Mouse (Mus musculus) liver, embryonic 13.5 days (tissue): ENCODE measurements at regions not wholly inside any gene's neighbourhood (a gene's known extent, or its start where the extent isn't known, plus 50 kb on each side); places are given as distances from the start of the nearest gene placed in this dataset.

Experiments used
- ATAC-seq: fragments of 200-750 bp; cut with Nextera tagmentation; 2 replicates; pipeline ENCODE4 v1.8.0; 2017; ENCODE audit warnings: low read depth, mild to moderate bottlenecking, moderate number of reproducible peaks, moderate library complexity
- DNase-seq: peaks from one replicate; pipeline ENCODE4 v3.0.0; 2022
- H3K27ac ChIP-seq: fragments of 300-500 bp; sonication (generic); 2 replicates; pipeline ENCODE4 v1.5.1; 2015; ENCODE audit warnings: moderate library complexity, mild to moderate bottlenecking, inconsistent platforms
- H3K27me3 ChIP-seq: fragments of 300-500 bp; sonication (generic); 2 replicates; pipeline ENCODE4 v1.6.1; 2015; ENCODE audit warnings: mild to moderate bottlenecking, inconsistent platforms
- H3K36me3 ChIP-seq: fragments of 300-500 bp; sonication (generic); 2 replicates; pipeline ENCODE4 v1.6.1; 2015; ENCODE audit warnings: mild to moderate bottlenecking, inconsistent platforms
- H3K4me1 ChIP-seq: fragments of 300-500 bp; sonication (generic); replicated peaks from 2 replicates; pipeline ENCODE4 v1.6.1; 2015; ENCODE audit warnings: inconsistent platforms
- H3K4me2 ChIP-seq: fragments of 300-500 bp; sonication (generic); 2 replicates; pipeline ENCODE4 v1.6.1; 2015; ENCODE audit warnings: inconsistent platforms, mild to moderate bottlenecking, moderate library complexity
- H3K4me3 ChIP-seq: fragments of 300-500 bp; sonication (generic); replicated peaks from 2 replicates; pipeline ENCODE4 v1.5.1; 2015; ENCODE audit warnings: mild to moderate bottlenecking, inconsistent platforms
- H3K9ac ChIP-seq: fragments of 300-500 bp; sonication (generic); 2 replicates; pipeline ENCODE4 v1.6.1; 2015; ENCODE audit warnings: mild to moderate bottlenecking, inconsistent platforms
- H3K9me3 ChIP-seq: fragments of 300-500 bp; sonication (generic); replicated peaks from 2 replicates; pipeline ENCODE4 v1.6.1; 2016; ENCODE audit warnings: inconsistent platforms
- WGBS: fragments of 180-500 bp; shearing (Covaris S2); methylation state at CpG from one replicate; pipeline ENCODE4 v1.1.7; 2015; ENCODE audit not compliant: insufficient replicate concordance; 5-methylcytosine and 5-hydroxymethylcytosine counted together

GRCm38 (mm10) chr9:79269646-79270213 lies 448.9 kb downstream of the Col12a1 start:
- Histone ChIP-seq H3K9ac (no peak overlapping the region), H3K9me3 (no peaks in the 10 kb centered on the region)
- ATAC-seq: no peak

GRCm38 (mm10) chr9:79270256-79270655 lies 448.4 kb downstream of the Col12a1 start:
- no peak overlapping the region for H3K4me2 ChIP-seq
- H3K27me3 ChIP-seq: no peaks in the 10 kb centered on the region
- H3K4me3 ChIP-seq: no peak overlapping the region
- no peaks in the 10 kb centered on the region for H3K4me1 ChIP-seq
- no peak for ATAC-seq
- 51% methylated on average over 2 of the region's 2 CpGs for WGBS
- no peak overlapping the region for H3K27ac ChIP-seq
- H3K9ac ChIP-seq: no peak overlapping the region
- H3K36me3 ChIP-seq: no peaks in the 10 kb centered on the region
- H3K9me3 ChIP-seq: no peaks in the 10 kb centered on the region
- no peak for DNase-seq

More at GRCm38 (mm10) chr9:79269646-79270213, 448.9 kb downstream of the Col12a1 start:
- Histone ChIP-seq H3K4me2 (no peak overlapping the region), H3K27me3 (no peaks in the 10 kb centered on the region), H3K27ac (no peak overlapping the region), H3K4me1 (no peaks in the 10 kb centered on the region), H3K36me3 (no peaks in the 10 kb centered on the region), H3K4me3 (no peak overlapping the region)
- DNase-seq: no peak
- WGBS: 75% methylated on average over 13 of the region's 13 CpGs

- DNase-seq: no peak
- Histone ChIP-seq H3K4me3 (no peak overlapping the region), H3K36me3 (no peaks in the 10 kb centered on the region), H3K9me3 (no peaks in the 10 kb centered on the region), H3K27me3 (no peaks in the 10 kb centered on the region), H3K27ac (no peak overlapping the region), H3K4me2 (no peak overlapping the region), H3K9ac (no peak overlapping the region), H3K4me1 (no peaks in the 10 kb centered on the region)
- ATAC-seq: no peak
- 54% methylated on average over 3 of the region's 3 CpGs for WGBS
Observed at GRCm38 (mm10) chr9:79287849-79288248, 430.8 kb downstream of the Col12a1 start.

- Histone ChIP-seq H3K9me3 (no peaks in the 10 kb centered on the region), H3K27me3 (no peaks in the 10 kb centered on the region), H3K36me3 (no peaks in the 10 kb centered on the region), H3K9ac (no peak overlapping the region), H3K4me2 (no peak overlapping the region), H3K4me3 (no peak overlapping the region), H3K4me1 (no peaks in the 10 kb centered on the region), H3K27ac (no peak overlapping the region)
- no peak for ATAC-seq
- WGBS: 46% methylated on average over 3 of the region's 3 CpGs
- DNase-seq: no peak
Observed at GRCm38 (mm10) chr9:79295306-79295705, 423.3 kb downstream of the Col12a1 start.

GRCm38 (mm10) chr9:79301580-79301979 lies 417.1 kb downstream of the Col12a1 start:
- Histone ChIP-seq H3K27me3 (no peaks in the 10 kb centered on the region), H3K36me3 (no peaks in the 10 kb centered on the region), H3K4me3 (no peak overlapping the region), H3K27ac (no peak overlapping the region), H3K4me1 (no peaks in the 10 kb centered on the region), H3K4me2 (no peak overlapping the region), H3K9me3 (no peaks in the 10 kb centered on the region), H3K9ac (no peak overlapping the region)
- DNase-seq (no peak), ATAC-seq (no peak)
- WGBS: 40% methylated on average over 3 of the region's 3 CpGs

GRCm38 (mm10) chr9:79310591-79310990 lies 408.0 kb downstream of the Col12a1 start:
- Histone ChIP-seq H3K27ac (no peak overlapping the region), H3K27me3 (no peaks in the 10 kb centered on the region), H3K4me3 (no peak overlapping the region), H3K9ac (no peak overlapping the region), H3K4me1 (no peaks in the 10 kb centered on the region), H3K9me3 (no peaks in the 10 kb centered on the region), H3K4me2 (no peak overlapping the region), H3K36me3 (no peaks in the 10 kb centered on the region)
- DNase-seq: no peak
- ATAC-seq: no peak
- WGBS: 62% methylated on average over 3 of the region's 3 CpGs

- Histone ChIP-seq H3K27ac (no peak overlapping the region), H3K36me3 (no peaks in the 10 kb centered on the region), H3K9me3 (no peaks in the 10 kb centered on the region), H3K4me1 (no peaks in the 10 kb centered on the region), H3K4me3 (no peak overlapping the region), H3K4me2 (no peak overlapping the region), H3K27me3 (no peaks in the 10 kb centered on the region), H3K9ac (no peak overlapping the region)
- DNase-seq: no peak
- ATAC-seq: no peak
Observed at GRCm38 (mm10) chr9:79317411-79317810, 401.2 kb downstream of the Col12a1 start.

GRCm38 (mm10) chr9:79346371-79347096 lies 372.1 kb downstream of the Col12a1 start:
- DNase-seq: no peak

GRCm38 (mm10) chr9:79392020-79392419 lies 326.6 kb downstream of the Col12a1 start:
- Histone ChIP-seq H3K4me1 (no peaks in the 10 kb centered on the region), H3K4me2 (no peak overlapping the region), H3K27me3 (no peaks in the 10 kb centered on the region), H3K9me3 (no peaks in the 10 kb centered on the region), H3K4me3 (no peak overlapping the region), H3K9ac (no peak overlapping the region), H3K36me3 (no peaks in the 10 kb centered on the region), H3K27ac (no peak overlapping the region)
- 67% methylated on average over 2 of the region's 2 CpGs for WGBS
- ATAC-seq: no peak
- DNase-seq: no peak

More at GRCm38 (mm10) chr9:79346371-79347096, 372.1 kb downstream of the Col12a1 start:
- ATAC-seq: no peak
- no peaks in the 10 kb centered on the region for H3K4me1 ChIP-seq
- no peak overlapping the region for H3K4me2 ChIP-seq
- WGBS: 69% methylated on average over 15 of the region's 15 CpGs
- no peaks in the 10 kb centered on the region for H3K27me3 ChIP-seq
- no peak overlapping the region for H3K4me3 ChIP-seq
- no peaks in the 10 kb centered on the region for H3K36me3 ChIP-seq
- no peaks in the 10 kb centered on the region; the same call in 1 of the 2 replicates for H3K9me3 ChIP-seq
- no peak overlapping the region for H3K9ac ChIP-seq
- H3K27ac ChIP-seq: no peak overlapping the region

- H3K4me3 ChIP-seq: no peak overlapping the region
- no peaks in the 10 kb centered on the region for H3K9me3 ChIP-seq
- no peak overlapping the region for H3K27ac ChIP-seq
- no peaks in the 10 kb centered on the region for H3K4me1 ChIP-seq
- H3K27me3 ChIP-seq: no peaks in the 10 kb centered on the region
- H3K4me2 ChIP-seq: no peak overlapping the region
- ATAC-seq (no peak), DNase-seq (no peak)
- H3K36me3 ChIP-seq: no peaks in the 10 kb centered on the region
- no peak overlapping the region for H3K9ac ChIP-seq
Observed at GRCm38 (mm10) chr9:79414989-79415388, 303.6 kb downstream of the Col12a1 start.

GRCm38 (mm10) chr9:79430417-79430816 lies 288.2 kb downstream of the Col12a1 start:
- no peak overlapping the region for H3K9ac ChIP-seq
- 63% methylated on average over 1 of the region's 1 CpGs for WGBS
- DNase-seq (no peak), ATAC-seq (no peak)
- H3K4me3 ChIP-seq: no peak overlapping the region
- H3K9me3 ChIP-seq: no peaks in the 10 kb centered on the region
- H3K4me1 ChIP-seq: no peaks in the 10 kb centered on the region
- no peaks in the 10 kb centered on the region for H3K36me3 ChIP-seq
- H3K27me3 ChIP-seq: no peaks in the 10 kb centered on the region
- H3K27ac ChIP-seq: no peak overlapping the region
- no peak overlapping the region for H3K4me2 ChIP-seq

- H3K4me1 ChIP-seq: no peaks in the 10 kb centered on the region
- H3K27ac ChIP-seq: no peak overlapping the region
- 79% methylated on average over 3 of the region's 3 CpGs for WGBS
- no peak overlapping the region for H3K4me2 ChIP-seq
- ATAC-seq (no peak), DNase-seq (no peak)
- H3K4me3 ChIP-seq: no peak overlapping the region
- no peaks in the 10 kb centered on the region for H3K27me3 ChIP-seq
- H3K9ac ChIP-seq: no peak overlapping the region
- no peaks in the 10 kb centered on the region for H3K36me3 ChIP-seq
- H3K9me3 ChIP-seq: no peaks in the 10 kb centered on the region
Observed at GRCm38 (mm10) chr9:79437636-79438035, 281.0 kb downstream of the Col12a1 start.
